Mouse (Mus musculus): ENCODE measurements at regions not wholly inside any gene's neighbourhood (a gene's known extent, or its start where the extent isn't known, plus 50 kb on each side); places are given as distances from the start of the nearest gene placed in this dataset.

- no peak for TF ChIP-seq CTCF (IDR thresholded peaks at IDR 0.05; ENCODE audit: control insufficient read depth, insufficient read depth, low read length)
- no peak for TF ChIP-seq POLR2A (IDR thresholded peaks at IDR 0.05; ENCODE audit: borderline replicate concordance, control insufficient read depth, low read depth, low read length)
Measured at GRCm38 (mm10) chr5:44922129-44922775, 122.8 kb upstream of the Ldb2 start.
